Mouse (Mus musculus) forebrain, embryonic 14.5 days (tissue): ENCODE data around the gene Cpxm1. TPM values are rescaled to one million over a fixed set of nuclear protein-coding genes. Genes with fewer than 3 reads are reported as not detected.

Experiments used
- ATAC-seq: fragments of 200-750 bp; cut with Nextera tagmentation; 2 replicates; pipeline ENCODE4 v1.8.0; 2017; ENCODE audit warnings: mild to moderate bottlenecking, moderate library complexity
- DNase-seq: peaks from one replicate; pipeline ENCODE4 v3.0.0-alpha.2; 2015; ENCODE audit warnings: low spot score
- H3K27ac ChIP-seq: fragments of 300-500 bp; sonication (generic); 2 replicates; pipeline ENCODE4 v1.5.1; 2014; ENCODE audit warnings: low read depth, mild to moderate bottlenecking, control low read depth, low read length, moderate library complexity
- H3K27me3 ChIP-seq: fragments of 300-500 bp; sonication (generic); replicated peaks from 2 replicates; pipeline ENCODE4 v1.6.1; 2014; ENCODE audit warnings: low read length, control low read depth, mixed read lengths; ENCODE audit not compliant: control insufficient read depth, insufficient read depth
- H3K36me3 ChIP-seq: fragments of 300-500 bp; sonication (generic); 2 replicates; pipeline ENCODE4 v1.6.1; 2014; ENCODE audit warnings: low read length, control low read depth; ENCODE audit not compliant: control insufficient read depth, insufficient read depth
- H3K4me1 ChIP-seq: fragments of 300-500 bp; sonication (generic); 2 replicates; pipeline ENCODE4 v1.6.1; 2014; ENCODE audit warnings: antibody characterized with exemption, low read length, control low read depth; ENCODE audit not compliant: control insufficient read depth, insufficient read depth
- H3K4me2 ChIP-seq: fragments of 300-500 bp; sonication (generic); 2 replicates; pipeline ENCODE4 v1.6.1; 2014; ENCODE audit warnings: mild to moderate bottlenecking, control low read depth, low read length
- H3K4me3 ChIP-seq: fragments of 300-500 bp; sonication (generic); 2 replicates; pipeline ENCODE4 v1.5.1; 2014; ENCODE audit warnings: low read depth, low read length, control low read depth
- H3K9ac ChIP-seq: fragments of 300-500 bp; sonication (generic); 2 replicates; pipeline ENCODE4 v1.6.1; 2014; ENCODE audit warnings: mild to moderate bottlenecking, low read length, control low read depth, moderate library complexity
- H3K9me3 ChIP-seq: fragments of 300-500 bp; sonication (generic); replicated peaks from 2 replicates; pipeline ENCODE4 v1.6.1; 2016; ENCODE audit warnings: low read length, control low read depth, mixed read lengths; ENCODE audit not compliant: control insufficient read depth
- WGBS: fragments of 180-500 bp; shearing (Covaris S2); extraction: QIAGEN DNeasy Blood & Tissue Kit; methylation state at CpG from one replicate; pipeline ENCODE4 v1.1.7; 2014; 5-methylcytosine and 5-hydroxymethylcytosine counted together
- polyA plus RNA-seq: library from polyadenylated mRNA; unstranded; fragments of >200 nt; fragmentation: Nextera tagmentation; extraction: Ambion mirVana; gene quantifications from 2 replicates; pipeline ENCODE4 v1.2.1, GENCODE M21; 2014

Gene Cpxm1
- 10.1 and 10.9 TPM in 2 replicates for polyA plus RNA-seq

GRCm38 (mm10) chr2:130397186-130397985 lies at the start of gene Cpxm1:
Cpxm1 (minus strand) TSS chr2:130397574.
- H3K27me3 ChIP-seq, result 0 out of 2 replicates have a peak, but pooled peaks cover 8% of the 10 kb centered on the region
- ATAC-seq (peak; percentile 85), DNase-seq (peak; percentile 51)
- no peaks in the 10 kb centered on the region for H3K36me3 ChIP-seq
- no peak within 1 kb of the TSS; the same call in 1 of the 2 replicates for H3K27ac ChIP-seq
- H3K9me3 ChIP-seq, result no peaks in the 10 kb centered on the region
- 2% methylated on average over 37 of the region's 53 CpGs for WGBS
- H3K9ac ChIP-seq, result peak within 1 kb of the TSS; percentile 75
- H3K4me2 ChIP-seq, result peak within 1 kb of the TSS; percentile 96
- peak within 1 kb of the TSS; percentile 52 for H3K4me3 ChIP-seq
- H3K4me1 ChIP-seq, result peaks cover 7% of the 10 kb centered on the region

GRCm38 (mm10) chr2:130442162-130442561 lies 44.8 kb upstream of the Cpxm1 start:
- DNase-seq, result no peak
- H3K4me1 ChIP-seq, result no peaks in the 10 kb centered on the region
- 85% methylated on average over 10 of the region's 10 CpGs for WGBS

DNA sequence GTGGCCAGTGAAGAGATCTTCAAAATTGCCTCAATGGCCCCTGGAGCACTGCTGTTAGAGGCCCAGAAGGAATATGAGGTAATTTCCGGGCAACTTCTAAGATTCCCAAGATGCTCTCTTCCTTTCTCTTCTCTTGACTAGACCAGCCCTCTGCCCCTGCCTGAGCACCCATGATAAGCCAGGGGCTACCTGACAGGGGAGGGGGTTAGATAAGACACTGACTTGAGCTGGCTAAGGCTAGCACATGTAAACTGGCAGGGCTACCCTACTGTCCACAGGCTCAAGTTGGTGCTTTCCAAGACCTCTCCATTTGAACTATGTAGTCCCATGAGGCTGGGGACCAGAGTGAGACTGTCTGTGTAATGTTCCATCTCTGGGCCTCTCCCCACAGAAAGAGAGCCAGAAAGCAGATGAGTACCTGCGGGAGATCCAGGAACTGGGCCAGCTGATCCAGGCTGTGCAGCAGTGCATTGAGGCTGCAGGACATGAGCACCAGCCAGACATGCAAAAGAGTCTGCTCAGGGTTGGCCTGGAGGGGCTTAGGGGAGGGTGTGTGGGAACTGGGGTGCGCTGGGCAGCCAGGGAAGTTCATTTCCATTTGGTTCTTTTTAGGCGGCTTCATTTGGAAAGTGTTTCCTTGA lies 42.6 kb upstream of the Cpxm1 start:
- H3K9ac ChIP-seq, result no peak overlapping the region
- no peak overlapping the region for H3K4me2 ChIP-seq
- WGBS, result 93% methylated on average over 4 of the region's 4 CpGs

More at GRCm38 (mm10) chr2:130442162-130442561, 44.8 kb upstream of the Cpxm1 start:
- Histone ChIP-seq H3K27ac (no peak overlapping the region), H3K4me2 (no peak overlapping the region), H3K36me3 (peaks cover 78% of the 10 kb centered on the region), H3K27me3 (no peaks in the 10 kb centered on the region), H3K9ac (no peak overlapping the region), H3K9me3 (no peaks in the 10 kb centered on the region), H3K4me3 (no peak overlapping the region)
- ATAC-seq, result no peak

DNA sequence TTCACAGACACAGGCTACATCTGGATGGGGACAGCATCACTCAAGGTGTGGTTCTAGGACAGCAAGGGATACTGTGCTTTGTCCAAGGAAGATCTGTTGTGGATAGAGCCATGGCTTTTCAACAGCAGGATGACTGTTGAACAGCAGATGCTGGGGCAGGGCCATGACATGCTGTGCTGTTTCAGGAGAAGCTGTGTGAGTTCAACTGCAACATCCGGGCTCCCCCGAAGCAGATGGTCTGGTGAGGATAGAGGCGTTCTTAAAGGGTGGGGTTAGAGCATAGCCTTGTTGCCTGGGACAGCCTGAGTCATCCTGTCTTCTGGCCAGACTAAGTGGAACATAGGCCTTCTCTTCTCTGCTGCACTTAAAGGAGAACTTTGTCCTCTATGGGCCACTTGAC lies 41.5 kb upstream of the Cpxm1 start:
- no peak overlapping the region for H3K9ac ChIP-seq
- peaks cover 63% of the 10 kb centered on the region for H3K36me3 ChIP-seq
- no peaks in the 10 kb centered on the region for H3K27me3 ChIP-seq
- H3K4me1 ChIP-seq, result no peaks in the 10 kb centered on the region
- no peak overlapping the region for H3K4me3 ChIP-seq
- H3K4me2 ChIP-seq, result no peak overlapping the region
- no peak for ATAC-seq
- H3K9me3 ChIP-seq, result no peaks in the 10 kb centered on the region
- H3K27ac ChIP-seq, result no peak overlapping the region
- DNase-seq, result no peak
- 90% methylated on average over 3 of the region's 3 CpGs for WGBS

More for the DNA sequence above, 42.6 kb upstream of the Cpxm1 start:
- Histone ChIP-seq H3K27me3 (no peaks in the 10 kb centered on the region), H3K36me3 (peaks cover 73% of the 10 kb centered on the region), H3K9me3 (no peaks in the 10 kb centered on the region), H3K4me1 (no peaks in the 10 kb centered on the region), H3K4me3 (no peak overlapping the region), H3K27ac (no peak overlapping the region)
- no peak for ATAC-seq
- no peak for DNase-seq

- Histone ChIP-seq H3K4me1 (no peaks in the 10 kb centered on the region), H3K36me3 (peaks cover 44% of the 10 kb centered on the region), H3K4me3 (no peak overlapping the region), H3K27me3 (no peaks in the 10 kb centered on the region), H3K9ac (no peak overlapping the region), H3K4me2 (no peak overlapping the region), H3K27ac (no peak overlapping the region), H3K9me3 (no peaks in the 10 kb centered on the region)
- no peak for DNase-seq
- 95% methylated on average over 1 of the region's 1 CpGs for WGBS
- no peak for ATAC-seq
Measured at GRCm38 (mm10) chr2:130436769-130437168, 39.4 kb upstream of the Cpxm1 start.

- WGBS, result 27% methylated on average over 4 of the region's 4 CpGs
- no peak for ATAC-seq
- Histone ChIP-seq H3K9me3 (no peaks in the 10 kb centered on the region), H3K36me3 (peaks cover 8% of the 10 kb centered on the region), H3K9ac (no peak overlapping the region), H3K27me3 (no peaks in the 10 kb centered on the region), H3K4me1 (no peaks in the 10 kb centered on the region), H3K4me3 (no peak overlapping the region), H3K27ac (no peak overlapping the region), H3K4me2 (no peak overlapping the region)
- peak; percentile 74 for DNase-seq
Measured at GRCm38 (mm10) chr2:130433152-130433551, 35.8 kb upstream of the Cpxm1 start.

GRCm38 (mm10) chr2:130432157-130432556 lies 34.8 kb upstream of the Cpxm1 start:
- 81% methylated on average over 3 of the region's 3 CpGs for WGBS
- H3K27ac ChIP-seq, result no peak overlapping the region
- no peak for ATAC-seq

DNA sequence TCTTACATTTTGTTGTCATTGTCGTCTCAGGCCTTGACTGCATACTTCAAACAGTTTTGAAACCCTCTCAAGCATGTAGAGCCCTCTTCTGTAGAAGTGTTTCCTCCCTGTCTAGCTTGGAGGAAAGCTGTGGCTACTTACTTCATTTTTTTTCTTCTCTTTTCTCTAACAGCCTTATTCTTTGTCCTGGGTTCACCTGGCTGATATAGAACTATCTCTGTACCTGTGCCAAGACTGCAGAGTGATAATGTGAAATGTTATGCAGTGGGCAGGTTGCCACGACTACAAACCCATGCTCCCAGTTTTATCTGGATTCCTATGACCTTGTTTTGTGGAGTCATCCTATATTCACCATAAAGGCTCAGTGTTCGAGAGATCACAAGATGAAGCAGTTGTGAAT lies 33.1 kb upstream of the Cpxm1 start:
- Histone ChIP-seq H3K9ac (no peak overlapping the region), H3K27me3 (no peaks in the 10 kb centered on the region), H3K27ac (no peak overlapping the region), H3K36me3 (0 out of 2 replicates have a peak, but pooled peaks cover 2% of the 10 kb centered on the region), H3K4me1 (no peaks in the 10 kb centered on the region; the same call in 1 of the 2 replicates), H3K9me3 (no peaks in the 10 kb centered on the region), H3K4me3 (no peak overlapping the region), H3K4me2 (no peak overlapping the region)
- DNase-seq, result no peak
- WGBS, result 85% methylated on average over 3 of the region's 3 CpGs
- ATAC-seq, result no peak

More at GRCm38 (mm10) chr2:130432157-130432556, 34.8 kb upstream of the Cpxm1 start:
- H3K36me3 ChIP-seq, result 0 out of 2 replicates have a peak, but pooled peaks cover 2% of the 10 kb centered on the region
- H3K9ac ChIP-seq, result no peak overlapping the region
- H3K9me3 ChIP-seq, result no peaks in the 10 kb centered on the region
- H3K4me1 ChIP-seq, result no peaks in the 10 kb centered on the region
- H3K4me2 ChIP-seq, result no peak overlapping the region
- H3K4me3 ChIP-seq, result no peak overlapping the region
- H3K27me3 ChIP-seq, result no peaks in the 10 kb centered on the region
- peak; percentile 5 for DNase-seq

DNA sequence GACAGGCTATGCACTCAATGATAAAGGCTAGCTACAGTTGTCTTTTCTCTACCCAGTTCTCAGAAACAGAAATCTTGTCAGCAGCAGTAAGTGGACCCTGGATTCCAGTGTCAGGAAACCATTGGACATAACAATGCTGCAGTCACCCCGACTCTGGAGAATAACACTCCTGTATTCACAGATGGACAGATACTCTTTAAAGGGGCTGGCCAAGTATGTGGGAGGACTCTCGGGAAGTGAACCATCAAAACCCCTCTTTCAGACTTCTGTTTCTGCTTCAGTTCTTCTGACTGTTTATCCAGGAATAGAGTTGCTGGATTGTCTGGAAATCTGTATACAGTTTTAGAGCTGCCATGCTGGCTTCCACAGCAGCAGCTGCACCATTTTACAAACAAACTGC lies 32.5 kb upstream of the Cpxm1 start:
- ATAC-seq, result no peak

More for the DNA sequence above, 32.5 kb upstream of the Cpxm1 start:
- no peaks in the 10 kb centered on the region for H3K27me3 ChIP-seq
- H3K27ac ChIP-seq, result no peak overlapping the region
- H3K4me2 ChIP-seq, result no peak overlapping the region
- 51% methylated on average over 2 of the region's 2 CpGs for WGBS
- no peaks in the 10 kb centered on the region for H3K9me3 ChIP-seq
- 0 out of 2 replicates have a peak, but pooled peaks cover 2% of the 10 kb centered on the region for H3K36me3 ChIP-seq
- H3K4me1 ChIP-seq, result peaks cover 5% of the 10 kb centered on the region
- H3K9ac ChIP-seq, result no peak overlapping the region
- no peak for DNase-seq
- no peak overlapping the region for H3K4me3 ChIP-seq
